Comparison of ENCODE assay signal across 14 mouse cellular contexts in the genomic region with DNA sequence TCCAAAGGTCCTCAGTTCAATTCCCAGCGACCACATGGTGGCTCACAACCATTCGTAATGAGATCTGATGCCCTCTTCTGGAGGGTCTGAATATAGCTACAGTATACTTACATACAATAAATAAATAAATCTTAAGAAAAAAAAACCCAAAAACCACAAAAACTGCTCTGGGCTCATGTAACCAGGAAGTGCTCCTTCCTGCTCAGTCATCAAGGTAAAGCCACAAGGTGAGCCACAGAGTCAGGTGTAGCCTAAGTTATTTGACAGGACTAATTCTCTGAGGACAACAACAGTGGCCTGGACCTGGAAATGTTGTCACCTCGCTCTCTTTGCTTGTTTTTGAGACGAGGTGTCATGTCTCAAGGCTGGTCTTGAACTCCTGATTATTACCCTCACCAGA. TPM values are rescaled to one million over a fixed set of nuclear protein-coding genes. Genes with fewer than 3 reads are reported as not detected.
DNase-seq lines count a peak whose midpoint lies in the region.
"Had no signal": no experiment of that assay in that cellular context is flagged by ENCODE, and none has a peak within 500 bp of the region (broad histone marks: within the 10 kb centered on the region; RNA-seq: fewer than 3 reads in every experiment).

No protein-coding gene starts in this region.

- intact Hi-C loops in heart, postnatal 10 days (cut with DNase I): no loop called here

- DNase-seq in 416B (ENCODE audit: low read depth): peak; percentile 24
- DNase-seq in ES-CJ7 (ENCODE audit: low read depth, low spot score): peak; percentile 32
- DNase-seq in T-cell, adult 2 months (ENCODE audit: low spot score): peak; percentile 1
- DNase-seq in naive thymus-derived CD4-positive, alpha-beta T cell, adult 2 months (ENCODE audit: low read depth): peak; percentile 23
- DNase-seq in adipocyte (ENCODE audit: low spot score): no peak
- no peak for DNase-seq in spleen, adult 12 weeks (ENCODE audit: low spot score)
- DNase-seq in heart, postnatal 10 days: no peak
- DNase-seq: adrenal gland, adult 2 months; adrenal gland, postnatal 25 days; cerebellum, adult 18-20 months; cerebellum, adult 9-11 months; heart, adult 18-20 months; heart, postnatal 14 days; kidney, adult 2 months had no signal

RNA-seq across cellular contexts. Expression of a gene that starts 13.7 kb away (rescaled TPM):
- 1 to 10 TPM; 8.7 to 9.2 TPM for total RNA-seq in heart, postnatal 10 days (2021)

RNA-seq across cellular contexts. Expression of a gene that starts 55.6 kb away (rescaled TPM):
- total RNA-seq in heart, postnatal 10 days (2021): 10 to 100 TPM; 20.5 to 25.3 TPM

Comparison
In these comparisons a context has a peak if more than half of its experiments do, and no peak if none do; other contexts are left out.
1. DNase-seq: peak in 416B (single experiment), ES-CJ7 (single experiment), T-cell, adult 2 months (single experiment) and naive thymus-derived CD4-positive, alpha-beta T cell, adult 2 months (single experiment); none in adipocyte (single experiment), spleen, adult 12 weeks (single experiment) and heart, postnatal 10 days (0 of 2).